Mouse (Mus musculus): ENCODE data around the gene Lrrc56. TPM values are rescaled to one million over a fixed set of nuclear protein-coding genes. Genes with fewer than 3 reads are reported as not detected.

Gene Lrrc56
- polyA plus RNA-seq, 1 experiment from 2014 or later: 13.1 TPM

- H3K4me1 ChIP-seq: peaks cover 25% of the 10 kb centered on the region
- no peak overlapping the region for H3K4me3 ChIP-seq
- 80% methylated on average over 3 of the region's 3 CpGs for WGBS
- H3K9ac ChIP-seq (replicated peaks): no peak overlapping the region
- H3K9me3 ChIP-seq: no peaks in the 10 kb centered on the region
- no peak for ATAC-seq (ENCODE audit: low FRiP score, low read depth)
- no peak overlapping the region for H3K27ac ChIP-seq (replicated peaks)
- H3K27me3 ChIP-seq: no peaks in the 10 kb centered on the region
- H3K36me3 ChIP-seq: peaks cover 11% of the 10 kb centered on the region
- no peak overlapping the region for H3K4me2 ChIP-seq (replicated peaks)
Observed at GRCm38 (mm10) chr7:141213133-141213532, 19.2 kb downstream of the Lrrc56 start.

- WGBS: 89% methylated on average over 11 of the region's 11 CpGs
- Histone ChIP-seq H3K9ac (replicated peaks) (peak within 1 kb of the TSS; percentile 79), H3K27me3 (no peaks in the 10 kb centered on the region)
Observed at GRCm38 (mm10) chr7:141213605-141214235, 19.8 kb downstream of the Lrrc56 start, which contains the start of gene Lmntd2. Gene Lmntd2, minus strand, starts transcription at chr7:141214080.

GRCm38 (mm10) chr7:141214310-141214709 lies 20.4 kb downstream of the Lrrc56 start:
- H3K27me3 ChIP-seq: no peaks in the 10 kb centered on the region
- H3K27ac ChIP-seq (replicated peaks): peak overlapping the region; percentile 94
- 76% methylated on average over 3 of the region's 3 CpGs for WGBS
- peaks cover 25% of the 10 kb centered on the region for H3K4me1 ChIP-seq
- no peaks in the 10 kb centered on the region for H3K9me3 ChIP-seq
- H3K4me3 ChIP-seq: no peak overlapping the region
- 0 out of 2 replicates have a peak overlapping the region, but pooled peaks have one; percentile 97 for H3K4me2 ChIP-seq (replicated peaks)
- H3K9ac ChIP-seq (replicated peaks): peak overlapping the region; percentile 79; the same call in 1 of the 2 replicates
- no peak for ATAC-seq (ENCODE audit: low FRiP score, low read depth)
- peaks cover 22% of the 10 kb centered on the region for H3K36me3 ChIP-seq

More at GRCm38 (mm10) chr7:141213605-141214235, 19.8 kb downstream of the Lrrc56 start, which contains the start of gene Lmntd2:
- Histone ChIP-seq H3K4me1 (peaks cover 25% of the 10 kb centered on the region), H3K27ac (replicated peaks) (peak within 1 kb of the TSS; percentile 94), H3K4me3 (peak within 1 kb of the TSS; percentile 62), H3K36me3 (peaks cover 16% of the 10 kb centered on the region), H3K9me3 (no peaks in the 10 kb centered on the region), H3K4me2 (replicated peaks) (peak within 1 kb of the TSS; percentile 97)
- no peak for ATAC-seq (ENCODE audit: low FRiP score, low read depth)

- peak within 1 kb of the TSS; percentile 94 for H3K27ac ChIP-seq (replicated peaks)
- no peaks in the 10 kb centered on the region for H3K27me3 ChIP-seq
- peak within 1 kb of the TSS; percentile 79 for H3K9ac ChIP-seq (replicated peaks)
- peak within 1 kb of the TSS; percentile 97 for H3K4me2 ChIP-seq (replicated peaks)
- ATAC-seq (ENCODE audit: low FRiP score, low read depth): peak; percentile 96
- H3K9me3 ChIP-seq: no peaks in the 10 kb centered on the region
- WGBS: under 1% methylated on average over 41 of the region's 41 CpGs
- peaks cover 29% of the 10 kb centered on the region for H3K36me3 ChIP-seq
- peak within 1 kb of the TSS; percentile 62 for H3K4me3 ChIP-seq
- H3K4me1 ChIP-seq: peaks cover 25% of the 10 kb centered on the region
Observed at GRCm38 (mm10) chr7:141215101-141215879, 21.3 kb downstream of the Lrrc56 start, which contains the start of gene Rassf7. Gene Rassf7, plus strand, starts transcription at chr7:141215860.

GRCm38 (mm10) chr7:141215880-141216733 lies 22.1 kb downstream of the Lrrc56 start:
- peaks cover 33% of the 10 kb centered on the region for H3K4me1 ChIP-seq
- H3K27ac ChIP-seq (replicated peaks): peak overlapping the region; percentile 94; the same call in 1 of the 2 replicates
- peak; percentile 67 for ATAC-seq (ENCODE audit: low FRiP score, low read depth)
- H3K27me3 ChIP-seq: no peaks in the 10 kb centered on the region
- H3K9me3 ChIP-seq: no peaks in the 10 kb centered on the region
- H3K4me2 ChIP-seq (replicated peaks): peak overlapping the region; percentile 97
- under 1% methylated on average over 41 of the region's 42 CpGs for WGBS
- peak overlapping the region; percentile 79 for H3K9ac ChIP-seq (replicated peaks)
- peaks cover 29% of the 10 kb centered on the region for H3K36me3 ChIP-seq
- H3K4me3 ChIP-seq: peak overlapping the region; percentile 62

GRCm38 (mm10) chr7:141216894-141217293 lies 22.9 kb downstream of the Lrrc56 start:
- ATAC-seq (ENCODE audit: low FRiP score, low read depth): no peak
- Histone ChIP-seq H3K36me3 (peaks cover 29% of the 10 kb centered on the region), H3K9ac (replicated peaks) (peak overlapping the region; percentile 79; the same call in 1 of the 2 replicates), H3K27me3 (no peaks in the 10 kb centered on the region), H3K27ac (replicated peaks) (no peak overlapping the region; the same call in 1 of the 2 replicates), H3K4me1 (peaks cover 39% of the 10 kb centered on the region), H3K4me3 (peak overlapping the region; percentile 62), H3K9me3 (no peaks in the 10 kb centered on the region), H3K4me2 (replicated peaks) (peak overlapping the region; percentile 97)
- WGBS: 93% methylated on average over 11 of the region's 11 CpGs

- Histone ChIP-seq H3K9me3 (no peaks in the 10 kb centered on the region), H3K4me1 (peaks cover 45% of the 10 kb centered on the region), H3K4me2 (replicated peaks) (no peak overlapping the region), H3K9ac (replicated peaks) (no peak overlapping the region), H3K36me3 (peaks cover 29% of the 10 kb centered on the region), H3K4me3 (no peak overlapping the region), H3K27ac (replicated peaks) (no peak overlapping the region), H3K27me3 (no peaks in the 10 kb centered on the region)
- 91% methylated on average over 17 of the region's 17 CpGs for WGBS
- ATAC-seq (ENCODE audit: low FRiP score, low read depth): no peak
Observed at GRCm38 (mm10) chr7:141217343-141218013, 23.5 kb downstream of the Lrrc56 start.

- Histone ChIP-seq H3K4me1 (peaks cover 48% of the 10 kb centered on the region), H3K36me3 (peaks cover 29% of the 10 kb centered on the region), H3K9me3 (no peaks in the 10 kb centered on the region), H3K4me3 (no peak overlapping the region), H3K9ac (replicated peaks) (no peak overlapping the region), H3K4me2 (replicated peaks) (no peak overlapping the region), H3K27me3 (no peaks in the 10 kb centered on the region), H3K27ac (replicated peaks) (no peak overlapping the region)
- ATAC-seq (ENCODE audit: low FRiP score, low read depth): no peak
- WGBS: 84% methylated on average over 3 of the region's 3 CpGs
Observed at GRCm38 (mm10) chr7:141218141-141218540, 24.2 kb downstream of the Lrrc56 start.

GRCm38 (mm10) chr7:141218557-141219133 lies 24.7 kb downstream of the Lrrc56 start:
- ATAC-seq (ENCODE audit: low FRiP score, low read depth): no peak
- no peak overlapping the region for H3K27ac ChIP-seq (replicated peaks)
- no peak overlapping the region for H3K4me3 ChIP-seq
- WGBS: 86% methylated on average over 5 of the region's 5 CpGs
- H3K9me3 ChIP-seq: no peaks in the 10 kb centered on the region
- no peak overlapping the region for H3K9ac ChIP-seq (replicated peaks)
- no peak overlapping the region for H3K4me2 ChIP-seq (replicated peaks)
- H3K27me3 ChIP-seq: no peaks in the 10 kb centered on the region
- peaks cover 48% of the 10 kb centered on the region for H3K4me1 ChIP-seq
- H3K36me3 ChIP-seq: peaks cover 29% of the 10 kb centered on the region

GRCm38 (mm10) chr7:141219558-141220099 lies 25.7 kb downstream of the Lrrc56 start:
- ATAC-seq (ENCODE audit: low FRiP score, low read depth): no peak
- no peaks in the 10 kb centered on the region for H3K27me3 ChIP-seq
- H3K4me3 ChIP-seq: no peak overlapping the region
- 90% methylated on average over 1 of the region's 1 CpGs for WGBS
- peaks cover 43% of the 10 kb centered on the region for H3K4me1 ChIP-seq
- no peaks in the 10 kb centered on the region for H3K9me3 ChIP-seq
- peaks cover 29% of the 10 kb centered on the region for H3K36me3 ChIP-seq
- H3K4me2 ChIP-seq (replicated peaks): no peak overlapping the region
- H3K9ac ChIP-seq (replicated peaks): no peak overlapping the region
- H3K27ac ChIP-seq (replicated peaks): no peak overlapping the region
